Mouse (Mus musculus): Measurements from ENCODE around the gene Cep131. TPM values are rescaled to one million over a fixed set of nuclear protein-coding genes. Genes with fewer than 3 reads are reported as not detected.

Cep131 gene
- total and polyA plus RNA-seq, 3 experiments: 7.9 to 26.2 (median 10.4) TPM

- Histone ChIP-seq H3K4me1 (ENCODE audit: insufficient read depth, low read depth, low read length) (no peaks in the 10 kb centered on the region), H3K4me3 (ENCODE audit: low read depth, low read length) (no peak overlapping the region), H3K9me3 (replicated peaks) (no peaks in the 10 kb centered on the region), H3K36me3 (replicated peaks) (no peaks in the 10 kb centered on the region), H3K27me3 (ENCODE audit: insufficient read depth, low read length) (peaks cover 28% of the 10 kb centered on the region; the same call in 1 of the 2 replicates)
- no peak for ATAC-seq (ENCODE audit: extremely low read depth, insufficient number of reproducible peaks, low FRiP score, poor library complexity, severe bottlenecking)
- TF ChIP-seq GATA1 (IDR thresholded peaks at IDR 0.05; ENCODE audit: borderline replicate concordance, low read length) (no peak), GATA2 (IDR thresholded peaks at IDR 0.05; ENCODE audit: borderline replicate concordance, low read depth, low read length) (no peak), CTCF (IDR thresholded peaks at IDR 0.05; ENCODE audit: low read depth, low read length) (no peak), POLR2AphosphoS5 (IDR thresholded peaks at IDR 0.05; ENCODE audit: insufficient replicate concordance, low read depth, low read length) (no peak), TAL1 (conservative IDR thresholded peaks at IDR 0.05; ENCODE audit: low read depth, low read length) (no peak)
- DNase-seq (ENCODE audit: low spot score): no peak
Measured at GRCm38 (mm10) chr11:120026941-120027340, 59.7 kb downstream of the Cep131 start.

- H3K4me1 ChIP-seq (ENCODE audit: insufficient read depth, low read depth, low read length): no peaks in the 10 kb centered on the region
- TF ChIP-seq GATA1 (IDR thresholded peaks at IDR 0.05; ENCODE audit: borderline replicate concordance, low read length): no peak
- no peak for TF ChIP-seq POLR2AphosphoS5 (IDR thresholded peaks at IDR 0.05; ENCODE audit: insufficient replicate concordance, low read depth, low read length)
- DNase-seq (ENCODE audit: low spot score): no peak
- ATAC-seq (ENCODE audit: extremely low read depth, insufficient number of reproducible peaks, low FRiP score, poor library complexity, severe bottlenecking): no peak
- no peak overlapping the region for H3K4me3 ChIP-seq (ENCODE audit: low read depth, low read length)
- no peaks in the 10 kb centered on the region for H3K36me3 ChIP-seq (replicated peaks)
- peaks cover 44% of the 10 kb centered on the region; the same call in 1 of the 2 replicates for H3K27me3 ChIP-seq (ENCODE audit: insufficient read depth, low read length)
- H3K9me3 ChIP-seq (replicated peaks): no peaks in the 10 kb centered on the region
Measured at GRCm38 (mm10) chr11:120022841-120023240, 63.8 kb downstream of the Cep131 start.

- peaks cover 46% of the 10 kb centered on the region; the same call in 1 of the 2 replicates for H3K27me3 ChIP-seq (ENCODE audit: insufficient read depth, low read length)
- H3K4me1 ChIP-seq (ENCODE audit: insufficient read depth, low read depth, low read length): no peaks in the 10 kb centered on the region
- no peak for TF ChIP-seq GATA1 (IDR thresholded peaks at IDR 0.05; ENCODE audit: borderline replicate concordance, low read length)
- no peak for TF ChIP-seq POLR2AphosphoS5 (IDR thresholded peaks at IDR 0.05; ENCODE audit: insufficient replicate concordance, low read depth, low read length)
- no peak for TF ChIP-seq TAL1 (conservative IDR thresholded peaks at IDR 0.05; ENCODE audit: low read depth, low read length)
- TF ChIP-seq CTCF (IDR thresholded peaks at IDR 0.05; ENCODE audit: low read depth, low read length): no peak
- TF ChIP-seq GATA2 (IDR thresholded peaks at IDR 0.05; ENCODE audit: borderline replicate concordance, low read depth, low read length): no peak
- H3K4me3 ChIP-seq (ENCODE audit: low read depth, low read length): no peak overlapping the region
- H3K9me3 ChIP-seq (replicated peaks): no peaks in the 10 kb centered on the region
- DNase-seq (ENCODE audit: low spot score): no peak
- ATAC-seq (ENCODE audit: extremely low read depth, insufficient number of reproducible peaks, low FRiP score, poor library complexity, severe bottlenecking): no peak
- no peaks in the 10 kb centered on the region for H3K36me3 ChIP-seq (replicated peaks)
Measured at GRCm38 (mm10) chr11:120022216-120022615, 64.4 kb downstream of the Cep131 start.

GRCm38 (mm10) chr11:120021367-120021766 lies 65.3 kb downstream of the Cep131 start:
- ATAC-seq (ENCODE audit: extremely low read depth, insufficient number of reproducible peaks, low FRiP score, poor library complexity, severe bottlenecking): no peak
- DNase-seq (ENCODE audit: low spot score): no peak
- Histone ChIP-seq H3K36me3 (replicated peaks) (no peaks in the 10 kb centered on the region), H3K27me3 (ENCODE audit: insufficient read depth, low read length) (peaks cover 51% of the 10 kb centered on the region; the same call in 1 of the 2 replicates), H3K9me3 (replicated peaks) (no peaks in the 10 kb centered on the region), H3K4me1 (ENCODE audit: insufficient read depth, low read depth, low read length) (no peaks in the 10 kb centered on the region), H3K4me3 (ENCODE audit: low read depth, low read length) (no peak overlapping the region)
- TF ChIP-seq TAL1 (conservative IDR thresholded peaks at IDR 0.05; ENCODE audit: low read depth, low read length): no peak
- no peak for TF ChIP-seq CTCF (IDR thresholded peaks at IDR 0.05; ENCODE audit: low read depth, low read length)
- TF ChIP-seq POLR2AphosphoS5 (IDR thresholded peaks at IDR 0.05; ENCODE audit: insufficient replicate concordance, low read depth, low read length): no peak
- no peak for TF ChIP-seq GATA1 (IDR thresholded peaks at IDR 0.05; ENCODE audit: borderline replicate concordance, low read length)
- TF ChIP-seq GATA2 (IDR thresholded peaks at IDR 0.05; ENCODE audit: borderline replicate concordance, low read depth, low read length): no peak

- ATAC-seq (ENCODE audit: extremely low read depth, insufficient number of reproducible peaks, low FRiP score, poor library complexity, severe bottlenecking) (no peak), DNase-seq (ENCODE audit: low spot score) (no peak)
- Histone ChIP-seq H3K4me3 (ENCODE audit: low read depth, low read length) (no peak overlapping the region), H3K4me1 (ENCODE audit: insufficient read depth, low read depth, low read length) (no peaks in the 10 kb centered on the region), H3K9me3 (replicated peaks) (no peaks in the 10 kb centered on the region), H3K36me3 (replicated peaks) (no peaks in the 10 kb centered on the region), H3K27me3 (ENCODE audit: insufficient read depth, low read length) (peaks cover 63% of the 10 kb centered on the region)
- TF ChIP-seq TAL1 (conservative IDR thresholded peaks at IDR 0.05; ENCODE audit: low read depth, low read length) (no peak), GATA2 (IDR thresholded peaks at IDR 0.05; ENCODE audit: borderline replicate concordance, low read depth, low read length) (no peak), CTCF (IDR thresholded peaks at IDR 0.05; ENCODE audit: low read depth, low read length) (no peak), GATA1 (IDR thresholded peaks at IDR 0.05; ENCODE audit: borderline replicate concordance, low read length) (no peak), POLR2AphosphoS5 (IDR thresholded peaks at IDR 0.05; ENCODE audit: insufficient replicate concordance, low read depth, low read length) (no peak)
Measured at GRCm38 (mm10) chr11:120019542-120020440, 66.8 kb downstream of the Cep131 start.

GRCm38 (mm10) chr11:120017011-120017410 lies 69.6 kb downstream of the Cep131 start:
- H3K27me3 ChIP-seq (ENCODE audit: insufficient read depth, low read length): peaks cover 62% of the 10 kb centered on the region
- H3K36me3 ChIP-seq (replicated peaks): no peaks in the 10 kb centered on the region
- DNase-seq (ENCODE audit: low spot score): no peak
- no peak overlapping the region for H3K4me3 ChIP-seq (ENCODE audit: low read depth, low read length)
- no peaks in the 10 kb centered on the region for H3K9me3 ChIP-seq (replicated peaks)
- ATAC-seq (ENCODE audit: extremely low read depth, insufficient number of reproducible peaks, low FRiP score, poor library complexity, severe bottlenecking): no peak
- TF ChIP-seq POLR2AphosphoS5 (IDR thresholded peaks at IDR 0.05; ENCODE audit: insufficient replicate concordance, low read depth, low read length) (no peak), GATA2 (IDR thresholded peaks at IDR 0.05; ENCODE audit: borderline replicate concordance, low read depth, low read length) (no peak)
- peaks cover 5% of the 10 kb centered on the region for H3K4me1 ChIP-seq (ENCODE audit: insufficient read depth, low read depth, low read length)
